Mouse (Mus musculus) thymus, postnatal 0 days (tissue): ENCODE data around the gene Frat1. TPM values are rescaled to one million over a fixed set of nuclear protein-coding genes. Genes with fewer than 3 reads are reported as not detected.

Experiments used
- DNase-seq: peaks from one replicate; pipeline ENCODE4 v3.0.0-alpha.2; 2015; ENCODE audit warnings: low spot score
- polyA plus RNA-seq: library from polyadenylated mRNA; unstranded; fragments of >200 nt; fragmentation: Nextera tagmentation; extraction: Ambion mirVana; gene quantifications from 2 replicates; pipeline ENCODE4 v1.2.1, GENCODE M21; 2015

Gene Frat1
- polyA plus RNA-seq: 18.6 and 21.3 TPM in 2 replicates

DNA sequence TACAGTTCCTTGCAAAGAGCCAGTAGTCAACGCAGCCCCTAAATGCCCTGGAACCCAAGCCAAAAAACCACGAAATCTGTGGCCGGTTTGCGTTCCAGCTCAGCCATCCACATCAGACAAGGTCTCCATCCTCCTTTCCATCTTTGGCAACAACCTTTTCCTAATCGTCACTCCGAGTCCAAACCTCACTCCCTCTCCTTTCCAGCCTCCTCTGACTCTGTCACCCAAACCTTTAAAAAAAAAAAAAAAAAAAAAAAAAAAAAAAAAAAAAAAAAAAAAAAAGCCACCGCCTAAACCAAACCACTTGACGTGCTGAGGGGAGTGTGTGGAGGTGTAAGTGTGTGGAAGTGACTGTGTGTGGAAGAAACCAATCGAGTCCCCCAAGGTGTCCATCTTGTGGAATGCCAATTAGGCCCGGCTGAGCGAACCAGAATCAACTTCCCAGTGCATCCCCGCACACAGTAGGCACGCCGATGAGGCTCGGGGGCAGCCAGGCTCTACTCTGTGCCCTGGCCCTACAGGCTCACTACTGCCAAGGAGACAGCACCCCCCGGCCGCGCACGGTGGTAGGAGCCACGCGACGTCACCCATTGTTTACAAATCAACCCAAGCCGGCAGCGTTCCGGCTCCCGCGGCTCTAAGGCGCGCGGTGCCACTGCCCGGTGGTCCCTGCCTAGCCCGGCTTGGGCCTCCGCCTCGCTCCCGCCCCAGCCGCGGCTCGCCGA is at the start of gene Frat1:
Frat1 (plus strand) TSS at position 590 of the 725 bp plus-strand sequence.
- DNase-seq: peak; percentile 92

DNA sequence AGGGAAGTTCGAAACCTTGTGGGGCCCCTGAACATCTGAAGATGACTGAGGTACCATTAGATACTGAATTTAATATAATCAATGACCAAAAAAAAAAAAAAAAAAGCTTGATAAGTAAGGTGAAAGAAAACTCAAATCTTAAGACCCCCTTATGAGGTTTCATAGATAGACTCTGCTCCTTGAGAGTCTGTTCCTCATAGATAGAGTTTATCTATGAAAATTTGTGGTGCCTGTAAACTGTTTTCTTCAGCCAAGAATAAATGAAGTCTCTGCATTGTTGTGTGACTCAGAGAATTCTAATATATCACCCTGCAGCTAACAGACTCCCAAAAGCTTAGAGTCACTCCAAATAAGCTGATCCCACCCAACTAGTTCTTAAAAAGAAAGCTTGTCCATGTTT is 42.9 kb upstream of the Frat1 start:
- DNase-seq: no peak

DNA sequence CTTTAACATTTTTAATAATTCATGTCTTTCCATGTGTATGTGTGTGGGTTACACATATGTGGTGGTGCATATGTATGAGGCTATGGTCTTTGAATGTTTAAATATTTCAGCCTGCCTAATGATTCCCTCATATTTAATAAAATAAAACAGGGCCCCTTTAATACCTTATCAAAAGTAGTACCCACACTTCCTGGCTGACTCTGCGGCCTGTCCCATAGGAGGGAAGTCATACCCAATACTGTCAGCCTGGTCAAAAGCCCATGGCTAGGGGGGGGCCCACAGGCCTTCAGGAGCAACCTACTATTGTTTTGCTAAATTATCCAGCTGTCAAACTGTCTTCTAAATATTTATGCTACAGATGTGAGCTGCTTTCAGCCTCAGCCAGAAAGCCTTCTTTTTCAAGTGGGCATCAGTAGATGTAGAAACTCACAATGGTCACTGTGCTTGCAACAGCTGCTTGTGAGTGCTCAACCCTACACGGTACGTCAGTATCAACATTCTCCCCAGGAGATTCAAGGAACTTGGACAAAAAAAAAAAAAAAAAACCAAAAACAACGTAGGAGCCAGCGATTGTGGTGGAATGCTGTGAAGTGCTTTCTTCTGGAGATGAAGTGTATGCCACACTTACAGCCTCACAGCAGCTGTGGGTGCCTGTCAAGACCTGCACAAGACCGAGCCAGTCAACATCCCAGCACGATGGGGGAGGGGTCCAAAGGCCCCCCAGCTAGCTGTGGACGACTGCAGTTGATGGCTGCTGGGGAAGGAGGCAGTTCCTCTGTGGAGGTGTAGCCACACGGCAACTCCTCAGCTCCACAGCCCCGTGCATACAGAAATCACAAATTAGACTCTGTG is 40.4 kb upstream of the Frat1 start:
- no peak for DNase-seq

DNA sequence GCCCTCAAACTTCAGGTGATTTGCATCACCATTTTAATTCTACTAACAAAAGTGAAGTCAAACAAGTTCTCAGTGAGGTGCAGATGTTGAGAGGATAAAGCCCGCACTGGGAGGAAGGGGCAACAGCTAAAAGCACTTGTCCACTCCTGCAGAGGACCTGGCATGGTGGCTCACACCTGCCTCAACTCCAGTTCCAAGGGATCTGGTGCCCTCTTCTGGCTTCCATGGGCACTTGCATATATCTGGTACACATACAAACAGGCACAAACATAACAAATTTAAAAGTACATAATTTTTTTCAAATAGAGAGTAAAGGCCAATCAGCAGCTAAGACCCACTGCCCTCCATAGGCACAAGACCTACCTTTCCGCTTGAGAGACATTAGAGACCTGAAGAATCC is 38.4 kb upstream of the Frat1 start:
- DNase-seq: no peak

DNA sequence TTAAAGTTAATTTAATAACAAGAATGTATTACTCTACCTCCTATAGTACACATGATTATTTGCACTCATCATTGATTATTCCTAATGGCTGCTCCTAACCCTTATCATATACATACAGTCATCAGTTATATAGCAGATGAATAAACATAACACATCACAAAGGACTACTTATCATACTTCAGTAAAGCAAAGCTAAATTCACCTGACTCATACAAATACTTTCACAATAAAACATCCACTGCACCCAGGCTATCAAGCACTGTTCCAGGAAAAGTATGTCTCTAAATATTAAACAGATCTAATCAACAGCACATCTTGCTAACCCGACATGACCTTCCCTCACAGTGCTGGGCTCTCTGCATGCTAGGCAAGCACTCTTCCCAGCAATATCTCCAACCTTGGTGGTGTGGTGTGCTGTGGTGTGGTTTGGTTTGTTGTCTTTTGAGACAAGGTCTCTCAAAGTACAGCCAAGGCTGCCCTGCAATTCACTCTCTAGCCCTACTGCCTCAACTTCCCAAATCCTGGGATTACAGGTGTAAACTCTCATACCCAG is 36.8 kb upstream of the Frat1 start:
- DNase-seq: no peak

DNA sequence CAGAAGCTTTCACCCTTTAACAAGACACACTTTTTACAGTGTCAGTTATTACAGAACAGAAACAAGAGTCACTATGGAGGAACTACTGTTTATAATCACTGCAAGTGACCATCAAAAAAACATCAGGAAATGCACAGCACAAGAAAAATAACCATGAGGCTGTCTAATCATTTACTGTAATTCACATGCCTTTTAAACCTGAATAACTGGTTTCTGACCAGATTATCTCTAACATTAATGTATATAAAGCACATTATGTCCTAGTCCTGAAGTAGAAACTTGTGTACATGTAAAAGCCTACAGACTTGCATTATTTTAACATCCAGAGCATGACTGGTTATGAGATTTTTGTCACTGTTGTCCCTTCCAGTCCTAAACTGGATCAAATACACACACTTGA is 35.8 kb upstream of the Frat1 start:
- DNase-seq: no peak

DNA sequence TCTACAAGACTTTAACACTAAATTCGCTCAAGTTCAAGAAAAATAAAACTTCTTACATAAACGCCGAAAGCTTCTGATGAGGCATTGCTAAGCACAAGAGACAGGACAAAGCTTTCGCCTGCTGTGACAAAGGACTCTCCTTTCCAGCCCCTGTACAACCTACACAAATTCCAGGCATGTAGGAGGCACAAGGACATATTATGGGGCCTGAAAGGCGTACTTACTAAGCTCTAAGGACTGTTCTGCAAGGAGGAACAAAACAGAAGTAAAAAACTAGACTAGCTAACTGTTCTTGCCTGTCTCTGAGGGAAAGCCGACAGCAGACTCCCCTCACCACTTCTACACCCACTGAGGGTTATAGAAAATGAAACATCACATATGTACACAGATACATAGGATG is 34.9 kb upstream of the Frat1 start:
- no peak for DNase-seq

DNA sequence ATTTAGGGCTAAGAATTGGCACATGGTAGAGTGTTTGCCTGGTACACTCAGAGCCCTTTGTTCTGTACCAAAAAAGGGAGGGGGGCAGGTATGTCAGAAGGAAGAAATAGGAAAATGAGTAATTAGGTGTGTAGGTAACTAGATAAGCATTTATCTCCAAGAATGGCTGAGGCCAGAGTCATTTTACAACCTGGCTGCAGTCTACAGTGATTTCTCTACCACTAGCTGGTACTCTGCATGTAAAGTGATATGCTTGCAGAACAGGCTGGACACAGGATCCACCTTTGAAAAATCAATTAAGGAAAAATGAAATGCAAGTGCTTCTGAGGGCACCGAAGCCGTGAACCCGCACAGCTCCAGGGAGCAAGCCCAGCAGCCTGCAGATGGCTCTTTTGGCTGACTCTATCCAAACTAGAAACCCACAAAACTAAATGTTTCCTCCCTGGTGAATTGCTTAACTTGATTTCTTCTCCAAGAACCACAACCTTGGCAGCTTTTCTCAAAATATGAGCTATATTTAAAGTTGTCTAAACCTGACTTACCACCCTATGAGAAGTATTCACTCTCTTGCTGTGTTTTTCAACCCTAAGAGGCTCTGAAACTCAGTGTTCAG is 33.5 kb upstream of the Frat1 start:
- no peak for DNase-seq

DNA sequence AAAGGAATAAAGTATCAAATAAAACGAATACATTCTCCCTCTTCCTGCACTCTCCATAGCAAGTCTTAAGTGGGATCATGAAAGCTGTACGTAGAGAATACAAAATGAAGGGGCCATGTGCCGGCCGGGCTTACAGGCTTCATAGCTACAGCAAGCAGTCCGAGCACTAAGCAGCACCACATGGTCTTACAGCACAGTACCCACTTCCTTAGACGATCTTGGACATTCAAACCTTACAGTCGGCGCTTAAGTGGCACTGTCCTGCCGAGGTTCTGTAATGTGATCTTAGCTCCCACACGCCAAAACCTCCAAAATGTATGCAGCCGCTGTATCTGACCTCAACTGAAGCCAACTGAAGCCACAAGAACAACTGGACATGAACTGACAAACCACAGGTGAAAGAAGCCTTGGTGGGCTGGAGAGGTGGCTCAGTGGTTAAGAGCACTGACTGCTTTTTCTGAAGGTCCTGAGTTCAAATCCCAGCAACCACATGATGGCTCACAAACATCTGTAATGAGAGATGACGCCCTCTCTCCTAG is 32.9 kb upstream of the Frat1 start:
- DNase-seq: no peak

DNA sequence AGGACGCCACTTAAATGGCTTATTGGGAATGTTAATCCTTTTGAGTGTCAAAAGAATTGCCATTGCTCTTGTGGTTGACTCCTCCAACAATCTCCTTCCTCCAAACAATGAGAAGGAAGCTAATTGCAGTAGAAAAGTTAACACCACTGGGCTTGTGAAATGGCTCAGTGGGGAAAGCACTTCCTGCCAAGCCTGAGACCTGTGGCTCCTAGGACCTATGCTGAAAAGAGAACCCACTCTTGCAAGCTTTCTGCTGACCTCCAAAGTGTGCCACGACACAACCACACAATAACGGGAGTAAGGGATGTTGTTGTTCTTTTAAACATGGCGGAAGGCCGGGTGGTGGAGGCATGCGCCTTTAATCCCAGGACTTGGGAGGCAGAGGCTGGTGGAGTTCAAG is 32.2 kb upstream of the Frat1 start:
- no peak for DNase-seq

DNA sequence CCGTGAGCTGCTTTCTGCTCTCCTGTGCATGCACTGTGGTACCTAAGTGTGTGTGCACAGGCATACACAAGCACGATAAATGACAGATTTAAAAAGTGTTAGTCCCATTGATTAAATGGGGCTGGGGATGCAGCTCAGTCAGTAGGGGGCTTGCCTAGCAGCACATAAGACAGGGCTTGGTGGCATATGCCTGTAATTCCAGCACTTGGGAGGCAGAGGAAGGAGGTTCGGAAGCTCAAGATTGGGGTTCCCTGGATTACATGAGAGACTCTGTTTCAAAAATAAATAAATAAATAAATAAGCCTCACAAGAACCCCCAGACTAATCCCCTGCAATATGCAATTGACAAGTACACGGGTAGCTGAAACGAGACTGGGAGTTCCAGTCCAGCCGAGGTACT is 29.3 kb upstream of the Frat1 start:
- DNase-seq: no peak

DNA sequence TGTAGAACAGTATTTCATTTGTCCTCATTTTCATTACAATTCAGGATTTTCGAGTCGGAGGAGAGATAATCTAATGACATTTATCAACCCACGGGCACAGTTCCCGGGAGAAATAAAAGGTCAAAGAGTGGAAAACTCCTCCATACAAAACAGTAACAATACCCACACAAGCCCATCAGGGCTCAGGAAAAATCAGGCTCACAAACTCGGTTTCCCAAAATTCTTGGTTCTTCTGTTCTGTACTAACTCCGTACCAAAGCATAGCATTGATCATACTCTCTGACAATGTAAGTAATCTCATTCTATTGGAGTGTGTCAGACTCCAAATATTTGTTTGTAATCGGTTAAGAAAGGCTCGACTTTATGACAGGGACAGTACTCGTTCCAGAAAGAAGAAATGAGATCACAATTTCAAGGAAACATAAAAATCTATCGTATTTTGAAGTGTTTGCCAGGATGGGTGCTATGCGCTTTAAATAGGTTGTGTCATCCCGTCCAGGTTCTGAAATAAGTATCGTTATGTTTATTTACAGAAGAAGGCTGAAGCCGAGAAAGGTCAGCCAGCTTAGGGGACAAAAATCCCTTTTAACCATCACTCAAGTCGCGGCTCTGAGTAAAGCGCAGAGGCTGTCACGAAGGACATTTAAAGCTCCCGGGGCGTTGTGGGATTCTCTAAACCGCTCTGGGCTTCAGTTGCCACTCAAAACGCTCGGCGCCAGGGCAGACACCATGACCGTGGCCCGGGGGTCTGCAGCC is 28.6 kb upstream of the Frat1 start:
- no peak for DNase-seq

DNA sequence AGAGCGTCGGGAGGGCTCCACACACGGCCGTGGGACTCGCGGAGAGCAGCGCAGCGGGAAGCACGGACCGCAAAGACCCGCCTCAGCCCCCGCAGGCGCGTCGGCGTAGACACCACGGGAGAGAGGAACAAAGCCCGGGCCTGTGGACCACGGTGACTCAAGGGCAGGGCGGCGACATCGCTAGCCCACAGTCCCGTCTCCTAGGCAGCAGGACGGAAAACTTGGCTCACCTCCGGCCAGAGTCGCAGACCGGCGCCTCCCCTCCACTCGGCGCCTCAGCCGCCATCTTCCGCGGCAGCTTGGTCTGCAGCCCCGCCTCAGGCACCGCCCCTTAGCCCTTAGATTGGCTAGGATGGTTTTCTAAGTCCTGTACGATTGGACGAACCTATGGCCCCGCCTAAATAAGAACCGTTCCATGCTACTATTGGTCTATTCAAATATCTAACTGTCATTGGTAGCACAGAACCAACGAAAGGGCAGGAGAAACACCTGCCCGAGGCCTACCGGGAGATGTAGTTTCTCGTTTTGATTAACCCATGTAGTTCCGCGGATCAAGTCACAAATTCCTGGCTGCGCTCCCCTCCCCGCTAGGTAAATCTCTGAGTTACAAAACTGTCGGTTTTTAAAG is 27.9 kb upstream of the Frat1 start, which contains the start of gene Arhgap19:
Arhgap19 (minus strand) TSS at position 306 of the 628 bp plus-strand sequence.
- DNase-seq: peak; percentile 95

DNA sequence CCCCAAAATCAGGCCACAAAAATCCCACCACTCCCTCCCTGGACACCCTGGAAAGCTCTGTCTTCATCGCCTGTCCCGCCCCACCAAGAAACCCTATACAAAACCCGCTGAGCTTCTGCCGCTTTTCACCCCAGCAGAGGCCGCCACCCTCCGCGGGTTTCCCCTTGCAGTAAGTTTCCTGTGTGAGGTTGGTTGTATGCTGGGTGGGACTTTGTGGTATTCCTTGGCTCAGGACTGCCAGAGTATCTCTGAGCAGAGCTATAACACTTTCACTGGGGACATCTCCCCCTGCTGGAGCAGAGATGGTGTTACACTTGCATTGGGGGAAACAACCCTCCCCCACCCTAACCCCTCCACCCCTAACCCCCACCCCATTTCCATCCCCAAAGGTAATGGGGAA is 26.4 kb upstream of the Frat1 start:
- DNase-seq: peak; percentile 62

DNA sequence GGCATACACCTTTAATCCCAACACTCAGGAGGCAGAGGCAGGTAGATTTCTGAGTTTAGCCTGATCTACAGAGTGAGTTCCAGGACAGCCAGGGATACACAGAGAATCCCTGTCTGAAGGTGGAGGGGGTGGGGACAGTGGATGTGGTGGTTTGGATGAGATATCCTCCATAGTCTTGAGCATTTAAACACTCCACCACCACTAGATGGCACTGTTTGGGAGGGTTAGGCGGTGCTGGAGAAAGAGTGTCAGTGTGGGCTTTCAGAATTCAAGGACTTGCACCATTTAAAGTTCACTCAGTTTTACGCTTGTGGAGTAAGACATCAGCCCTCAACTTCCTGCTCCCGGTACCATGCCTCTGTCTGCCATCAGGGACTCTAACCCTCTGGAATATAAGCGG is 23.9 kb upstream of the Frat1 start:
- peak; percentile 9 for DNase-seq

DNA sequence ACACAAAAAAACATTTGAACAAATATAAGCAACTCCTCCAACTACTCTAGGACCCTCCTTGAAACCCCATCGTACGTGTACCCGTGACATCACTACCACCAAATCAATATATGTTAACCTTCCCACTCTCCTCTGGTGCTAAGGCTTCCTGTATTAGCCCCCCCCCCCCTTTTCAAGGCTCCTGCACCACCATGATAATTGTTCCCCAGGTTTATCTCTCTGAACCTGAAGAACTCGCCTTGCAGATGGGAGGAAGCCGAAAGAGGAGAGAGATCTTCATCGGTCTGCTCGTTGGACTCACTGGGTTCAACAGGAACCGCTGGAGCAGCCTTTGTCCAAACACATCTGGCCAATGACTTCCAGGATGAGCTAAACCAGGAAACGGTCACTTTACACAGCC is 22.3 kb upstream of the Frat1 start:
- DNase-seq: no peak

DNA sequence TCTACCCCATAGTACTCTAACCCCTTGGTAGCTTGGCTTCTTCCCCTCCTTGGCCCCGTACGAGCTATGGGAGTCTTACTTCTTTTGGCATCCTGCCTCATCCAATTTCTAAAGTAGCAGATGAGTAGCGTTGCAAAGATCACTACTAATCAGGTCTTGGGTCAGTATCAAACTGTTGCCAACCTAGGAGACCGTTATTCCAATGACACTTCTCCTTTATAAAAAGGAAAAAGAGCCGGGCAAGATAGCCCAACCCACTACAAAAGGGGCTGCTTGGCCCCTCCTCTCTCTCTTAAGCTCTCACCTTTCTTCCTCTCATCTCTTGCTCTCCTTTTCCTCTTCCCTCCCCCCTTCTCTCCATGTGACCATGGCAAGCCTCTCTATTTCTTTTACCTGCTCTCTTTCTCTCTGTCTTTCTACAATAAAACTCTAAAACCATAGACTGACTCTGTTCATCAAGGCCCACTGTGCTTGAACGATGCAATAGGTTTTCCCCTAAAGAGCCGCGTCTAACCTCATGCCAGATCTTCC is 21.6 kb upstream of the Frat1 start:
- no peak for DNase-seq

DNA sequence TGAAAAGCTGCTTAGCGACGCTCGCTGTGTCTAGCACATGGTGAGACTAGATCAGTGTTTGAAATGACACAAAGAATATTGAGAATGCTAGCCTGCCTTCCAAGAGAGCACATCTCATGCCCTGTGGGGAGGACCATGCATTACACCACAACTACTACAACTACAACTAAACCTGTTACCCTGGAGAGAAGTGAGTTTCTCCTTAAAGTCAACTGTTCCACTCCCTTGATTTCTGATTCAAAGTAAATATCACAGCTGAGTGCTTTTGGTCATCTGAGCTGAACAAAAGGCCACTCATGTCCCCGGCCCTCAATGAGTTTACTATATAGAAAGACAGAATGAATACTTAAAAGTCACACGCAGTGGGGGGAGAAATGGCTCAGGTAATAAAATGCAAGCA is 19.7 kb upstream of the Frat1 start:
- DNase-seq: no peak

DNA sequence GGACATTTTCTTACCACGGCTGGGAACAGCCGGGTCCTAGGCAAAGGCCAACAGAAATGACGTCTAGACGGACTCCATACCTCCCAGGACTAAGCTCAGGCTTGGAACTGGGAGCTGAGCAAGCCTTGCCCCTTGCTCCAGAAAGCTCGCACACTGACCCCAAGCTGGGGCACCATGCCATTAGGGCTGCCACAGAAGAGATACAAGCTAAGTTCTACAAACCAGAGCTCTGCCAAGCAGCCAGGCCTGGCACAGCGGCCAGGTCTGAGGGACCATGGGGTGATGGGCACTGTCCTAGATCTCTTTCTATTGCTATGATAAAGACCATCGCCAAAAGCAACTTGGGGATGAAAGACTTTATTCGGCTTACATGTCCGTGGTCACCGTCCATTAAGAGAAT is 17.2 kb upstream of the Frat1 start:
- no peak for DNase-seq

DNA sequence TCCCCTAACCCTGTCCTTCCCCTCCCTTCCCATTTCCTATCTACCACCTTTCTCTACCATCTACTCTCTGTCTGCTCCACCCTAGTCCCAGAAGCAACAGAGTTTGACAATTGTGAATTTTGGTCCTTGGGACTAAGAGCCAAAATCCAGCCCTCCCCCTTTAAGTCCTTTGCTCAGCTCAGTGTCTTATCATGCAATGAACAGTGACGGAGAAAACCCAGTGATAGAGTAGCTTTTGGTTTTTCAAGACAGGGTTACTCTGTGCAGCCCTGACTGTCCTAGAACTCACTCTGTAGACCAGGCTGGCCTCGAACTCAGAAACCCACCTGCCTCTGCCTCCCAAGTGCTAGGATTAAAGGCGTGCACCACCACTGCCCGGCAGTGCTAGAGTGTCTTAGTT is 16.4 kb upstream of the Frat1 start:
- DNase-seq: no peak
